Mouse (Mus musculus) embryo, embryonic 11 days (tissue): ENCODE data around the gene Plet1.

Experiments
- DNase-seq: peaks from one replicate; pipeline ENCODE4 v3.0.0-alpha.2; 2015

The Plet1 gene

DNA sequence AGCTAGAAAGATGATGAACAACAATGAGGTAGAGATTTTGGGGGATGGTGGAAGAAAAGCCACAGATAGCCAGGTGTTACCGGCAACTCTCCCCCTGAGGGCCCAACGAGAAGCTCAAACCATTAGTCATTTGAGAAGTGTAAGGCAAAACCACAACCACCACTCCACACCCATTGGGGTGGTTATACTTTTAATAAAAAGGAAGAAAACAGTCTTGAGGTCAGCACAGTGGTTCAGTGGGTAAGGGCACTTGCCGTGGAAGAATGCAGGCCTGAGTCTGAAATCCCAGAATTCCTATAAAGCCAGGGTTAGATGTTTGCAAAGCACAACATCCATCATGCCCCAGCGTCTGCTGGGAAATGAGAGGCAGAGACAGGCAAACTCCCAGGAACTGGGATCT is 43.0 kb downstream of the Plet1 start:
- no peak for DNase-seq

- no peak for DNase-seq
Observed at GRCm38 (mm10) chr9:50540170-50540569, 45.8 kb downstream of the Plet1 start.

DNA sequence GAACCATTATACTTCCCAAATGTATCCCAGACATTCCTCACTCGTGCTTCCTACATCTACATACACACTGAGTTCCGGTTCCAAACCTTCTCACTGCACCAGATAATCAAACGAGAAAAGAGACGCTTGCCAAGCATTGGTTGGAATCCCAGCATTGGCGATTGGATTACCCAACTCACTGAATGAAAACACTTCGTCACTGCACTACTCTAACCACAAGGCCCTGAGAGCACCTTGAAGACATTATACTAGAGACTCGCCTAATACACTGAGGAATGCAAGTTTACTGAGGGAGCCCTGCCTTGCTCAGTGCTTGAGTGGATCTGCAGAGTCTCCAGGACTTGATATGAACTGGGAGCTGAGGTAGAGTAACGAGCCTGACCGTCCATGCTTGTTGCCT is 48.1 kb downstream of the Plet1 start:
- no peak for DNase-seq

DNA sequence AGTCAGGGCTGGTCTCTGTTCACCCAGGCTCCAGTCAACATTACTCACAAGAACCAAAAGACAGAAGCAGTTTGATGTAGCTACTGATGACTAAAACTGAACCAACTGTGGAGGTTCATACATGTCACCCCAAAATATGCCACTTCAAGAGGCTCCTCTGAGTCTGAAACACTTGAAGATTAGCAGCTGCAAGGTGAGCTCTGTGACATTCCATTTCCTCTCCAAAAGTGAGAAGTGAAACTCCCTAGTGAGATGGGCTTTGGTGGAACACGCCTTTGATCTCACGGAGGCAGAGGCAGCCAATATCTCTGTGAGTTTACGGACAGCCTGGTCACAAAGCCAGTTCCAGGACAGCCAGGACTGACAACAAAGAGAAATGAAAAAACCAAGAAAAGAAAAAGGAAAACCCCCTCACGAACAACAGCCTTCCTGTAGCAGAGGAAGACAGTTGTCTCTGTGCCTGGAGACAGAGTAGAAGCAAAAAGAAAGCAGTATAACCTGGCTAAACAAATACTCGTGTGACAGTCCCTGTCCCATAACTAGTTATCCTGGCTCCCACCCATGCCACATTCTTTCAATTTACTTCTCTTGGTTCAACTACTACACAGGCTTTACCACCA is 53.6 kb downstream of the Plet1 start:
- no peak for DNase-seq

GRCm38 (mm10) chr9:50548936-50549335 is 54.6 kb downstream of the Plet1 start:
- no peak for DNase-seq

- DNase-seq: no peak
Observed at GRCm38 (mm10) chr9:50552206-50552605, 57.9 kb downstream of the Plet1 start.

GRCm38 (mm10) chr9:50553547-50553946 is 59.2 kb downstream of the Plet1 start:
- no peak for DNase-seq

GRCm38 (mm10) chr9:50554241-50555093 is 60.1 kb downstream of the Plet1 start, which contains the start of gene Il18:
Gene Il18 (plus strand): TSS chr9:50554827.
- peak; percentile 67 for DNase-seq

DNA sequence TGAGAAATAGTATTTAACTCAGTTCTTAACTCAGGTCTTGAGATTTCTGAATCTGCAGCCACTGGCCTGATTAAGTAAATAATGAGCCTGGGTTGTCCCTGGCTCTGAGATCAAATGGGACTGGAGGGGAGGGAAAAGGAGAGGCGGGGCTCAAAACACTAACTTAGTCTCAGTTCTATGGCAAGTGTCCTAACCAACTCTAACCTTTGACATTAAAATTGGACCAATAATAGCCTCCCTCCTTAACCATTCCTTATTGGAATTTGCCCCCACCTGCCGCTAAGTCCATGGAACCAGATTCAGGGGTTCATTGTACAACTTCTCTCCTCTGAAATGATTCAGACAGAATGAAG is 60.7 kb downstream of the Plet1 start, which contains the start of gene Bco2:
Gene Bco2 (minus strand): TSS at position 88 of the 353 bp plus-strand sequence.
- DNase-seq: no peak
